Mouse (Mus musculus) embryonic facial prominence, embryonic 10.5 days (tissue): ENCODE results near the gene Heatr9. TPM values are rescaled to one million over a fixed set of nuclear protein-coding genes. Genes with fewer than 3 reads are reported as not detected.

Experiments used
- polyA plus RNA-seq: library from polyadenylated mRNA; unstranded; fragments of >200 nt; fragmentation: Nextera tagmentation; extraction: Ambion mirVana; gene quantifications from 2 replicates; pipeline ENCODE4 v1.2.1, GENCODE M21; 2016

Gene Heatr9
- polyA plus RNA-seq, 1 experiment from 2014 or later = not detected

Other genes with a start within 250 kb of the Heatr9 start
- 0.09 and 0.37 TPM in 2 replicates for gene Slfn14, start 235.4 kb downstream of the Heatr9 start, polyA plus RNA-seq
- 64.9 and 71.3 TPM in 2 replicates for gene Ap2b1, start 223.2 kb downstream of the Heatr9 start, polyA plus RNA-seq
- gene Pex12, start 219.6 kb downstream of the Heatr9 start, polyA plus RNA-seq = 13.2 and 15.2 TPM in 2 replicates
- 2.6 and 3.1 TPM in 2 replicates for gene Rasl10b, start 113.0 kb downstream of the Heatr9 start, polyA plus RNA-seq
- not detected in 2 replicates for gene Gas2l2, start 92.7 kb downstream of the Heatr9 start, polyA plus RNA-seq
- 0.68 TPM in 1 of 2 replicates, not detected in the other for gene 1700020L24Rik, start 84.5 kb downstream of the Heatr9 start, polyA plus RNA-seq
- gene Mmp28, start 59.1 kb downstream of the Heatr9 start, polyA plus RNA-seq = 1.3 and 1.5 TPM in 2 replicates
- 12.4 and 12.7 TPM in 2 replicates for gene Taf15, start 49.1 kb downstream of the Heatr9 start, polyA plus RNA-seq
- gene Ccl5, start 8.3 kb upstream of the Heatr9 start, polyA plus RNA-seq = not detected in 2 replicates
- 1.2 and 1.7 TPM in 2 replicates for gene Ccl9, start 56.5 kb upstream of the Heatr9 start, polyA plus RNA-seq
- gene Ccl6, start 70.9 kb upstream of the Heatr9 start, polyA plus RNA-seq = 1.2 and 2.7 TPM in 2 replicates
- gene Rpl9-ps1, start 123.4 kb upstream of the Heatr9 start, polyA plus RNA-seq = not detected in 2 replicates
- gene Ccl3, start 127.2 kb upstream of the Heatr9 start, polyA plus RNA-seq = 0.54 and 1.0 TPM in 2 replicates
- 0.40 TPM in 1 of 2 replicates, not detected in the other for gene Ccl4, start 140.4 kb upstream of the Heatr9 start, polyA plus RNA-seq
- gene Wfdc17, start 181.8 kb upstream of the Heatr9 start, polyA plus RNA-seq = 0.41 and 0.51 TPM in 2 replicates
- gene Wfdc18, start 186.8 kb upstream of the Heatr9 start, polyA plus RNA-seq = not detected in 2 replicates
- not detected in 2 replicates for gene Wfdc21, start 224.8 kb upstream of the Heatr9 start, polyA plus RNA-seq
- 26.2 and 27.0 TPM in 2 replicates for gene Heatr6, start 231.5 kb upstream of the Heatr9 start, polyA plus RNA-seq